In genomic region chr11:68258498-68258897, GRCm38 (mm10) we compare ENCODE assay signal across 35 mouse cellular contexts.
"Had no signal": no experiment of that assay in that cellular context is flagged by ENCODE, and none has a peak within 500 bp of the region (broad histone marks: within the 10 kb centered on the region; RNA-seq: fewer than 3 reads in every experiment).

No protein-coding gene starts in this region.

- H3K9ac ChIP-seq: heart, embryonic 12.5 days; heart, embryonic 13.5 days; heart, embryonic 15.5 days; hindbrain, embryonic 12.5 days; hindbrain, embryonic 13.5 days; hindbrain, embryonic 14.5 days; hindbrain, embryonic 15.5 days; intestine, embryonic 15.5 days; kidney, embryonic 15.5 days had no signal

- H3K4me2 ChIP-seq: heart, embryonic 11.5 days; heart, embryonic 12.5 days; heart, embryonic 13.5 days; heart, embryonic 15.5 days; hindbrain, embryonic 12.5 days; hindbrain, embryonic 13.5 days; hindbrain, embryonic 14.5 days; hindbrain, embryonic 15.5 days; intestine, embryonic 15.5 days; kidney, embryonic 15.5 days had no signal

- H3K9me3 ChIP-seq: heart, embryonic 10.5 days; heart, embryonic 12.5 days; heart, embryonic 13.5 days; heart, embryonic 15.5 days; hindbrain, embryonic 10.5 days; hindbrain, embryonic 12.5 days; hindbrain, embryonic 13.5 days; hindbrain, embryonic 15.5 days; intestine, embryonic 15.5 days; kidney, embryonic 15.5 days had no signal

- DNase-seq: heart, adult 2 months; heart, postnatal 10 days; heart, postnatal 14 days; heart, postnatal 36 days; heart, postnatal 4 days; kidney, adult 11 months; kidney, adult 18-20 months; kidney, adult 2 months; kidney, adult 8-10 months; kidney, adult 9 months; kidney, postnatal 10 days; kidney, postnatal 14 days; kidney, postnatal 25 days; kidney, postnatal 36 days; kidney, postnatal 4 days; layer of hippocampus, adult 9-11 months had no signal

- H3K4me3 ChIP-seq: heart, adult 2 months; heart, embryonic 10.5 days; heart, embryonic 12.5 days; heart, embryonic 13.5 days; heart, embryonic 15.5 days; hindbrain, embryonic 10.5 days; hindbrain, embryonic 12.5 days; hindbrain, embryonic 13.5 days; hindbrain, embryonic 15.5 days; intestine, embryonic 15.5 days; kidney, embryonic 15.5 days; layer of hippocampus, adult 2 months had no signal

- H3K36me3 ChIP-seq: heart, embryonic 15.5 days; hindbrain, embryonic 13.5 days; hindbrain, embryonic 15.5 days; intestine, embryonic 15.5 days; kidney, embryonic 15.5 days had no signal

- H3K27ac ChIP-seq: heart, adult 2 months; heart, embryonic 10.5 days; heart, embryonic 13.5 days; heart, embryonic 15.5 days; hindbrain, embryonic 10.5 days; hindbrain, embryonic 12.5 days; hindbrain, embryonic 13.5 days; hindbrain, embryonic 14.5 days; hindbrain, embryonic 15.5 days; hindbrain, postnatal 0 days; intestine, embryonic 15.5 days; kidney, embryonic 15.5 days; kidney, postnatal 0 days; layer of hippocampus, adult 2 months had no signal

- H3K4me1 ChIP-seq: heart, embryonic 12.5 days; hindbrain, embryonic 12.5 days; hindbrain, embryonic 15.5 days had no signal

- H3K27me3 ChIP-seq: heart, embryonic 12.5 days; heart, embryonic 13.5 days; heart, embryonic 15.5 days; hindbrain, embryonic 15.5 days; intestine, embryonic 15.5 days; kidney, embryonic 15.5 days had no signal

- ATAC-seq: hindbrain, embryonic 16.5 days; hindbrain, postnatal 0 days; inflammation-experienced regulatory T-cells, adult 6 months; intestine, embryonic 15.5 days; intestine, embryonic 16.5 days; intestine, postnatal 0 days had no signal
